Mouse (Mus musculus): Measurements from ENCODE around the gene Srrm1.

Srrm1 gene

GRCm38 (mm10) chr4:135353794-135354450 lies 801 bp upstream of the Srrm1 start:
- DNase-seq (ENCODE audit: low read depth, low spot score), result peak; percentile 55

GRCm38 (mm10) chr4:135352326-135353065 lies 625 bp downstream of the Srrm1 start:
- DNase-seq (ENCODE audit: low read depth, low spot score), result peak; percentile 64

GRCm38 (mm10) chr4:135337376-135337942 lies 15.7 kb downstream of the Srrm1 start:
- no peak for DNase-seq (ENCODE audit: low read depth, low spot score)

- DNase-seq (ENCODE audit: low read depth, low spot score), result no peak
Measured at GRCm38 (mm10) chr4:135336023-135336357, 17.1 kb downstream of the Srrm1 start.

- no peak for DNase-seq (ENCODE audit: low read depth, low spot score)
Measured at GRCm38 (mm10) chr4:135335327-135336022, 17.6 kb downstream of the Srrm1 start.

- DNase-seq (ENCODE audit: low read depth, low spot score), result no peak
Measured at GRCm38 (mm10) chr4:135326469-135326868, 26.7 kb downstream of the Srrm1 start.

GRCm38 (mm10) chr4:135326046-135326445 lies 27.1 kb downstream of the Srrm1 start:
- no peak for DNase-seq (ENCODE audit: low read depth, low spot score)

GRCm38 (mm10) chr4:135323021-135323420 lies 30.1 kb downstream of the Srrm1 start:
- no peak for DNase-seq (ENCODE audit: low read depth, low spot score)

- peak; percentile 72 for DNase-seq (ENCODE audit: low read depth, low spot score)
Measured at GRCm38 (mm10) chr4:135317966-135318365, 35.2 kb downstream of the Srrm1 start.

GRCm38 (mm10) chr4:135317539-135317938 lies 35.6 kb downstream of the Srrm1 start:
- DNase-seq (ENCODE audit: low read depth, low spot score), result no peak

GRCm38 (mm10) chr4:135315287-135315686 lies 37.8 kb downstream of the Srrm1 start:
- DNase-seq (ENCODE audit: low read depth, low spot score), result no peak

- peak; percentile 60 for DNase-seq (ENCODE audit: low read depth, low spot score)
Measured at GRCm38 (mm10) chr4:135314419-135314832, 38.7 kb downstream of the Srrm1 start.

- no peak for DNase-seq (ENCODE audit: low read depth, low spot score)
Measured at GRCm38 (mm10) chr4:135313761-135314241, 39.3 kb downstream of the Srrm1 start.

GRCm38 (mm10) chr4:135313111-135313691 lies 39.9 kb downstream of the Srrm1 start:
- no peak for DNase-seq (ENCODE audit: low read depth, low spot score)

- no peak for DNase-seq (ENCODE audit: low read depth, low spot score)
Measured at GRCm38 (mm10) chr4:135312706-135313105, 40.4 kb downstream of the Srrm1 start.

- DNase-seq (ENCODE audit: low read depth, low spot score), result no peak
Measured at GRCm38 (mm10) chr4:135310371-135310770, 42.8 kb downstream of the Srrm1 start.

- no peak for DNase-seq (ENCODE audit: low read depth, low spot score)
Measured at GRCm38 (mm10) chr4:135309726-135310125, 43.4 kb downstream of the Srrm1 start.

- no peak for DNase-seq (ENCODE audit: low read depth, low spot score)
Measured at GRCm38 (mm10) chr4:135309112-135309659, 43.9 kb downstream of the Srrm1 start.

- no peak for DNase-seq (ENCODE audit: low read depth, low spot score)
Measured at GRCm38 (mm10) chr4:135306971-135307632, 46.0 kb downstream of the Srrm1 start.

GRCm38 (mm10) chr4:135306533-135306932 lies 46.6 kb downstream of the Srrm1 start:
- DNase-seq (ENCODE audit: low read depth, low spot score), result no peak

- no peak for DNase-seq (ENCODE audit: low read depth, low spot score)
Measured at GRCm38 (mm10) chr4:135302261-135302660, 50.9 kb downstream of the Srrm1 start.
